Mouse (Mus musculus): ENCODE measurements around the gene Prdm2.
A peak's percentile ranks its signal among the peaks of the same experiment; 100 is the strongest.

The Prdm2 gene

GRCm38 (mm10) chr4:143212341-143213174 is at the start of gene Prdm2:
Gene Prdm2 (minus strand): TSS chr4:143212995.
- DNase-seq (ENCODE audit: low read depth, low spot score) = peak; percentile 84

DNA sequence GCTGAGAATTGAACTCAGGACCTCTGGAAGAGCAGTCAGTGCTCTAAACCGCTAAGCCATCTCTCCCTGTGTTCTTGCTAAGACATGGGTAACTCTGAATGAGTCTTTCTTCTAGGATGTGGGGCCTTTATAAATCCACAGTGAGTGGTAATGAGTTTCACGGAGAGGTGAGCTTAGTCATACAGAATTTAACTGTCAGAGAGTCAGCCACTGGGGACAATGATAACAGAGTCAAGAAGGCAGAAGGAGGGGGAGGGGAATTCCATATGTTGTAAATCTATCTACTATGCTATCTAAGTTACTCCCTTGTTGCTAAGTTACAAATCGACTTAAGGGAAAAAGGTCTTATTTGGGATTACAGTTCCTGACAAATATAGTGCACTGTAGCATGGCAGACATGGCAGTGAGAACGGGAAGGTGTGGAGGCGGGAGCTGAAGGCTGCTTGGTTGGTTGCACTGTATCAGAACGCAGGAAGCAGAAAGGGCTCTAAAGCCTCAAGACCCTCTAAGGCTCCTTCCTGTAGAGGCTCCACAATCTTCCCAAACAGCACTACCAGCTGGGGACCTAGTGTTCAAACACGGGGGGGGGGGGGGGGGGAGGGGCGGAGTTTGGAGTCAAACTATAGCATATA is 47.0 kb upstream of the Prdm2 start:
- DNase-seq (ENCODE audit: low read depth, low spot score) = no peak

- DNase-seq (ENCODE audit: low read depth, low spot score) = peak; percentile 61
These were observed 45.7 kb upstream of the Prdm2 start for GRCm38 (mm10) chr4:143258517-143258916.

DNA sequence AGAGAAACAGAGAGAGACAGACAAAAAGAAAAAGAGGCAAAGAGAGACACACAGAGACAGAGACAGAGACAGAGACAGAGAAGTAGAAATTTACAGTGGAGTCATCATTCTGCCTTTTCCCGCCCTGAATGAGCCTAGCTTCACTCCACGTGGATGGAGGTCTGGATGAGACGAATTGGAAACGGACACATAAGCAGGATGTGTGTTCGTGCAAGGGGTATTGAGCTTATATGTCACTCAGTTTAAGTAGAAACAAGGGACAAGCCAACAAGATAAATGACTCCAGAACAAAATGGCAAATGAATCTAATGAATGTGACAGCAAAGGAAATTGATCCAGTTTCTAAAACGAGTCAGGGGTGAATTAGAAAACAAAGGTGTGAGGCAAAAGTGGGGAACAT is 45.2 kb upstream of the Prdm2 start:
- no peak for DNase-seq (ENCODE audit: low read depth, low spot score)

GRCm38 (mm10) chr4:143255541-143255940 is 42.7 kb upstream of the Prdm2 start:
- DNase-seq (ENCODE audit: low read depth, low spot score) = no peak

GRCm38 (mm10) chr4:143253356-143253755 is 40.6 kb upstream of the Prdm2 start:
- no peak for DNase-seq (ENCODE audit: low read depth, low spot score)

GRCm38 (mm10) chr4:143248050-143248449 is 35.3 kb upstream of the Prdm2 start:
- peak; percentile 61 for DNase-seq (ENCODE audit: low read depth, low spot score)

- no peak for DNase-seq (ENCODE audit: low read depth, low spot score)
These were observed 28.5 kb upstream of the Prdm2 start for GRCm38 (mm10) chr4:143241294-143241693.

DNA sequence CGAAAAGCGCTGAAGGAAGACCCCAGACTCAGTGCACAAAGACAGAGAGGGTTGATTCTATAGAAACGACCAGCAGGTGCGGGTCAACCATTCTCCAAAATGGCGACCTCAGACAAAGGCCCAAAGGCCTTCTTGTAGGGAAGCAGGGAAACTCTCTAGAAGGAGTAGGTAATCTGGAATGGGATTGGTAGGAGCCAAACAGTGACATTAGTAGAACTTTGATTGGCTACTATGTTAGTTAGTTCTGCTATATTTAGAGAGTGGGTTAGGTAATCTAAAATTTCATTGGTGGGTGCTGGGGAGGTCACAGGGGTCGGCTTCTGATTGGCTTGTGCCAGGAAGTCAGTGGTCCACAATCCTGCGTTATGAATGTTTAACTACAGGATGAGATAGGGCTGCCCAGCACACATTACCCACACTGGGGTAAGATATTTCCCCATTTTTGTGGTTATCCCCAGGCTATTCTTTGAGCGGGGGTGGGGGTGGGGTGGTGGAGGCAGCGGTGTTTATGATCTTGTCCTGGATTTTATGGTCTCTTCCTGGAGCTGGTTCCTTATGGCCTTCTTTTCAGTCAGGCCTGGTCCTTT is 26.9 kb upstream of the Prdm2 start:
- no peak for DNase-seq (ENCODE audit: low read depth, low spot score)

DNA sequence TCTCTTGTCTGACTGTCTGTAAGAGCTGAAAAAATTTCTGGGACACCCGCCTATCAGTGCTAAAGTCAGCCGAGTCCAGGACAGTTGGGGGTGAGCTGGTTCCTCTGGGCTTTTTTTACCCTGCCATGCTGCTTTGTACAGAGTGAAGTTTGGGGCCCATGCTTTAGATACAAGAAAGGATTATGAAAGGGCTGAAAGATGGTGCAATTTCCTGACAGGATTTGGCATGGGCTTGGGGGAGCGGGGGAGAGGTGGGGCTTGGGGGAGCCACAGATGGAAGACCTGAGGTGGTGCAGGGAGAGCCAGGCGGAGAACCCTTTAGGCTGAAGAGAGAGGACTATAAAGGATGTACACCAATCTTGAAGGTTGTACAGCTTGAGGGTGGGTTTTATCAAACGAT is 26.3 kb upstream of the Prdm2 start:
- DNase-seq (ENCODE audit: low read depth, low spot score) = no peak

DNA sequence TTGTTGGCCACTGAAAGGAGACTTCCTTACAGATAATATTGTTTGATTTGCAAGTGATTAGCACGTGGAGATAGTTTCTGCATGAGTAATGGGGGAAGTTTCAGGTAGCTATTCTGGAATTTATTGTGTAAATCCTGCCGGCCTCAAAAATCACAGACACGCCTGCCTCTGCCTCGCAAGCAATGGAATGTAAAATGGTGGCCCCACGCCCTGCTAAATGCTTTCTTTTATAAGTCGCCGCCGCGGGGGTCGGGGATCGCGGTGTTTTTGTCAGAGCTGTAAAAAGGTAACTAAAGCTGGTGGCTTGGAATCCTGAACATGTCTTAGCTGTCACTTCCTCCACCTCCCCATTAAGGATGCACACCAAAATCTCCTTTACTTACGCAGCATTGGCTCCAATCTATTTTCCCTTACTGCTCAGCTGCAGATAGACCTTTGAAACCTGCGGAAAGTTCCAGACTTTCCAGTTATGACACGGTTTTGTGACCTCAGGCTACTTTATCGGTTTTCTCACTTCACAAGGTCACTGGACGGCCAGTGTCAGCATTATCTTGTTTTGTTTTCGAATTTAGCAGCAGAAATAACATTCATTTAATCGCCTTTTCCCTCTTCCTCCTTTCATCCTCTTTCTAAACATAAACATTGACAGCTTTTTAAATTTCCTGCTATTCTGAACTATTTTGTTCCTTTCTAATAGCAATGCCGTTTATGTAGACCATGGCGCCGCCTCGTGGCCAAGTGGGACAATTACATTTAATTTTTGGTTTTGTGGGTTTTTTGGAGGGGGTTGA is 25.6 kb upstream of the Prdm2 start:
- peak; percentile 77 for DNase-seq (ENCODE audit: low read depth, low spot score)

DNA sequence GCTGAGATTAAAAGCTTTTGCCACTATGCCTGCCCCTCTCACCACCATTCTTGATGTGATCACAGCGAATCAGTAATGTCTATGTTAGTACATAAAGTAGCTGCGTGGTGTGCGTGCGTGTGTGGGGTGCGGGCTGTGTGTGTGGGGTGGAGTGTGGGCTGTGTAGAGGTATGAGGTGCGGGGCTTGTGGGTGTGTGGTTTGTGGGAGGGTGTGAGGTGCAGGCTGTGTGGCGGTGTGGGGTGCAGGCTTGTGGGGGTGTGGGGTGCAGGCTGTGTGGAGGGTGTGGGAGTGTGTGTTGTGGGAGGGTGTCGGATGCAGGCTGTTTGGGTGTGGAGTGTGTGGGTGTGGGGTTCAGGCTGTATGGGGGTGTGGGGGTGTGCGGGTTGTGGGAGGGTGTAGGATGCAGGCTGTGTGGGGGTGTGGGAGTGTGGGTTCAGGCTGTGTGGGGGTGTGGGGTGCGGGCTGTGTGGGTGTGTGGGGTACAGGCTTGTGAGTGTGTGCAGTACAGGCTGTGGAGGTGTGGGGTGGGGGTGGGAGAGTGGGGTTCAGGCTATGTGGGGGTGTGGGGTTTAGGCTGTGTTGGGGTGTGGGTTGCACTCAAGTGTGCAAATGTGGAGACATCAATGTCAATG is 19.1 kb upstream of the Prdm2 start:
- no peak for DNase-seq (ENCODE audit: low read depth, low spot score)

GRCm38 (mm10) chr4:143231110-143231509 is 18.3 kb upstream of the Prdm2 start:
- no peak for DNase-seq (ENCODE audit: low read depth, low spot score)

- no peak for DNase-seq (ENCODE audit: low read depth, low spot score)
These were observed 15.2 kb upstream of the Prdm2 start for GRCm38 (mm10) chr4:143227976-143228375.

DNA sequence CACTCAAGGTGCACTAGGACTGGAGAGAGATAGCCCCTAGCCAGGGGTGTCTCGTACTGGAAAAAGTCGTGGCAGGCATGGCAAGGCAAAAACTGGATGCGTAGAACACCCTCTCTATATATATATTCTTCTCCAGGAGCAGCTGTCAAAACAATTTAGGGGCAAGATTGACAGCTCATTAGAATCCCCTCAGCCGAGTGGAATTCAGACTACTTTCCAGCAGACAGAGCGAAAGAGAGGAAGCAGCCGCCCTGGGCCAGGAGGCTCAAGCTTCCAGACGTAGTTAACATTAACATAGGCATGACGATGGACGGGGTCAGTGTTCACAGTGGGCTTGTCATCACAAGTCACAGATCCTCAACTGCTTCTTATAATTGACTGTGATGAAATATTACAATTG is 13.1 kb upstream of the Prdm2 start:
- no peak for DNase-seq (ENCODE audit: low read depth, low spot score)

GRCm38 (mm10) chr4:143219316-143219751 is 6.5 kb upstream of the Prdm2 start:
- peak; percentile 77 for DNase-seq (ENCODE audit: low read depth, low spot score)

DNA sequence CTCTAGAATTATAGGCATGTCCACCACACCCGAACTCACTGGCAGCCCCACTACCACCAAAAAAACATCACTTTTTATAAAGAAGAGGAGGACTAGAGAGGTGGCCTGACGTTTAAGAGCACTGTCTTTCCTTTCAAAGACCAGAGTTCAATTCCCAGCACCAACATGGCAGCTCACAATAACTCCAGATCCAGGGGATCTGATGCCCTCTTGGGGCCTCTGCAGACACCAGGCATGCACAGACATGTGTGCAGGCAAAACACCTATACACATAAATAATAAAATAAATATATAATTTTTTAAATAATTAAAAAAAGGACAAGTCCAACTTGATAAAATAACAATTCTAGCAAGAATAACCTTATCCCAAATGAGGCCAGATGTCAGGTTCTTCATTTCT is 6.1 kb upstream of the Prdm2 start:
- no peak for DNase-seq (ENCODE audit: low read depth, low spot score)

DNA sequence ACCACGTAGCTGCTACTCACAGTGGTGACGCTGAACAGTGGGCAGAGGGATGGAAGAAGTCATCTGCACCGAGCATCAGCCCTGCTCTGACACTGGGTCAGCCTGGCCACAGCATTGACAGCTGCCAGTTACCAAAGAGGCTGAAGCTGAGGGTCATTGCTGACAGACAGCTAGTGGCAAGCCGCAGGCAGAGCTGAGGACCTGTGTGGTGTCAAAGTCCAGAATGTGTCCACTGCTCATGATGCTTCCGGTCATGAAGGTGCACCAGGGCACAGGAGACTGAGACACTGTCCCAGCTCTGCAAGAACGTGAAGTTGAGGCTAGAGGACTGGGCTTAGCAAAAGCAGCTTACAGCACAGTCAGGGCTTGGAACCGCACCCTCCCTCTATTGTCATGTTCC is 4.4 kb upstream of the Prdm2 start:
- no peak for DNase-seq (ENCODE audit: low read depth, low spot score)

DNA sequence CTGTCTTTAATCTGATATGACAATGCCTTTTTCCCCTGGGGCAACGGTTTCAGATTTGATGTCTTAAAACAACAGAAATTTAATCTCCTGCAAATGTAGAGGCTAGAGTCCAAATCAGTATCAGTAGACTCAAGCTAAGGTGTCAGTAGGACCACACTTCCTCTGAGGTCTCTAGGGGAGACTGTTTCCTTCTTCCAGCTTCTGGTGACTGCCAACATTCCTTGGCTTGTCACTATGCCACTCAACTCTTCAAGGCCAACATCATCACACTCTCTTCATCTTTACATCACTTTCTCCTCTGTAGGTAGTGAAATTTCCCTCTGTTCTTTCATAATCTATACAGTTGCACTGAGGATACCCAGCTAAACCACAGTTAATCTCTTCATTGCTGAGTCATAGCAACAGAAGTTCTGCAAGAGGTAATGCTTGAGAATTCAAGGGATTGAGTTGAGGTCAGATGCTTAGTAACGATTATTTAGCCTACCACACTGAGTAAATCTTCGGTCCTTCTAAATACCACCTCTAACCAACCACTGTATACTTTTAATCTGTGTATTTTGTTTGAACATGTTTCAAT is 1.5 kb upstream of the Prdm2 start:
- DNase-seq (ENCODE audit: low read depth, low spot score) = peak; percentile 15

DNA sequence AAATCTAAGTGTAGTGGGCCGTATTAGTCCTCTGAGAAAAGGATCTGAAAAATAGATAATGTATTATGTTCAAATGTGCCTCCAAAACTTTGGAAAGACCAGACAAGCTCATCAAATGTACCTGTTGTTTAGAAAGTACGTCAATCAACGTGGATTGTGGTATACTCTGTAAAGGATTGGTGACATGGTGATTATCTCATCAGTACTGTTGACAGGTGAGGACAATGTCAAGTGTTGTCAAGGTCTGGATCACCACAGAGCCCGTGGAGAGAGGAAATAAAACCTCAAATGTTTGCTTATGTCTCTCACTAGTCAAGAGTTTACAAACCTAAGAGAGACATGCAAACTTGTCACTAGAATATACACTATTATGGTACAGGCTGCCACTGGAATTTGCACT is 776 bp upstream of the Prdm2 start:
- DNase-seq (ENCODE audit: low read depth, low spot score) = peak; percentile 43

DNA sequence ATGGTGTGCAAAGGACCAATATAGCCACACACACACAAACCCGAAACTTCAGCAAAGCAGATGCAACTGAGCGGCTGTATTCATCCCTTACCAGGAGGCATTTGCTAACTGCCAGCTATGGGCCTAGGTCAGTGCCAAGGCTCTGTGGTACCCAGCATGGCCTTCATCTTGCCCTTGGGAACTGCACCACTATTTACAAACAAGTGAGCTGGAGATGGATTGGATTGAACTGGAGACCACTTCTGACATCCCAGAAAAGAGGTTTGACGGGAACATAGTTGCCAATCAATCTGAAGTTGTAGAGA is 332 bp upstream of the Prdm2 start:
- DNase-seq (ENCODE audit: low read depth, low spot score) = no peak
